Mouse (Mus musculus): ENCODE measurements around the gene St6galnac4. TPM values are rescaled to one million over a fixed set of nuclear protein-coding genes. Genes with fewer than 3 reads are reported as not detected.

The St6galnac4 gene
- polyA plus RNA-seq, 1 experiment from 2014 or later, result 38.7 TPM

GRCm38 (mm10) chr2:32549171-32549570 lies 37.7 kb upstream of the St6galnac4 start:
- peaks cover 4% of the 10 kb centered on the region; the same call in 1 of the 2 replicates for H3K36me3 ChIP-seq
- no peak overlapping the region for H3K9ac ChIP-seq
- no peak for ATAC-seq (ENCODE audit: extremely low read depth, insufficient number of reproducible peaks, low FRiP score, low TSS enrichment)
- H3K27me3 ChIP-seq (replicated peaks), result no peaks in the 10 kb centered on the region
- H3K4me1 ChIP-seq, result peaks cover 40% of the 10 kb centered on the region
- no peak overlapping the region for H3K4me2 ChIP-seq
- 79% methylated on average over 9 of the region's 9 CpGs for WGBS
- H3K27ac ChIP-seq (replicated peaks), result no peak overlapping the region
- H3K9me3 ChIP-seq, result no peaks in the 10 kb centered on the region
- H3K4me3 ChIP-seq, result no peak overlapping the region

GRCm38 (mm10) chr2:32549764-32550163 lies 37.1 kb upstream of the St6galnac4 start:
- no peak overlapping the region for H3K4me3 ChIP-seq
- no peak for ATAC-seq (ENCODE audit: extremely low read depth, insufficient number of reproducible peaks, low FRiP score, low TSS enrichment)
- H3K4me1 ChIP-seq, result peaks cover 40% of the 10 kb centered on the region
- peak overlapping the region; percentile 13; the same call in 1 of the 2 replicates for H3K27ac ChIP-seq (replicated peaks)
- H3K27me3 ChIP-seq (replicated peaks), result no peaks in the 10 kb centered on the region
- H3K9ac ChIP-seq, result no peak overlapping the region
- H3K4me2 ChIP-seq, result no peak overlapping the region
- no peaks in the 10 kb centered on the region for H3K9me3 ChIP-seq
- WGBS, result 59% methylated on average over 6 of the region's 6 CpGs
- H3K36me3 ChIP-seq, result 0 out of 2 replicates have a peak, but pooled peaks cover 3% of the 10 kb centered on the region

- Histone ChIP-seq H3K36me3 (0 out of 2 replicates have a peak, but pooled peaks cover 3% of the 10 kb centered on the region), H3K4me3 (no peak overlapping the region), H3K9ac (no peak overlapping the region), H3K9me3 (no peaks in the 10 kb centered on the region), H3K4me2 (no peak overlapping the region), H3K4me1 (peaks cover 53% of the 10 kb centered on the region), H3K27ac (replicated peaks) (no peak overlapping the region), H3K27me3 (replicated peaks) (no peaks in the 10 kb centered on the region)
- ATAC-seq (ENCODE audit: extremely low read depth, insufficient number of reproducible peaks, low FRiP score, low TSS enrichment), result no peak
- WGBS, result 83% methylated on average over 5 of the region's 5 CpGs
Observed at GRCm38 (mm10) chr2:32551236-32551635, 35.7 kb upstream of the St6galnac4 start.

- Histone ChIP-seq H3K9ac (0 out of 2 replicates have a peak overlapping the region, but pooled peaks have one; percentile 14), H3K27me3 (replicated peaks) (no peaks in the 10 kb centered on the region), H3K9me3 (no peaks in the 10 kb centered on the region), H3K4me2 (no peak overlapping the region), H3K4me3 (no peak overlapping the region), H3K4me1 (peaks cover 36% of the 10 kb centered on the region), H3K36me3 (peaks cover 7% of the 10 kb centered on the region; the same call in 1 of the 2 replicates), H3K27ac (replicated peaks) (no peak overlapping the region)
- ATAC-seq (ENCODE audit: extremely low read depth, insufficient number of reproducible peaks, low FRiP score, low TSS enrichment), result no peak
- WGBS, result 46% methylated on average over 7 of the region's 7 CpGs
Observed at GRCm38 (mm10) chr2:32553592-32554148, 33.2 kb upstream of the St6galnac4 start.

- peak; percentile 23; the same call in 1 of the 2 replicates for ATAC-seq (ENCODE audit: extremely low read depth, insufficient number of reproducible peaks, low FRiP score, low TSS enrichment)
- H3K27ac ChIP-seq (replicated peaks), result no peak overlapping the region
- no peaks in the 10 kb centered on the region for H3K9me3 ChIP-seq
- H3K9ac ChIP-seq, result peak overlapping the region; percentile 33; the same call in 1 of the 2 replicates
- H3K4me2 ChIP-seq, result no peak overlapping the region
- H3K4me1 ChIP-seq, result peaks cover 29% of the 10 kb centered on the region
- peaks cover 25% of the 10 kb centered on the region for H3K36me3 ChIP-seq
- no peaks in the 10 kb centered on the region for H3K27me3 ChIP-seq (replicated peaks)
- WGBS, result 29% methylated on average over 4 of the region's 4 CpGs
- H3K4me3 ChIP-seq, result no peak overlapping the region
Observed at GRCm38 (mm10) chr2:32555484-32555883, 31.4 kb upstream of the St6galnac4 start.

- H3K4me3 ChIP-seq, result no peak overlapping the region
- no peaks in the 10 kb centered on the region for H3K9me3 ChIP-seq
- WGBS, result 65% methylated on average over 7 of the region's 7 CpGs
- H3K4me1 ChIP-seq, result peaks cover 25% of the 10 kb centered on the region
- no peak for ATAC-seq (ENCODE audit: extremely low read depth, insufficient number of reproducible peaks, low FRiP score, low TSS enrichment)
- H3K36me3 ChIP-seq, result peaks cover 30% of the 10 kb centered on the region
- H3K27ac ChIP-seq (replicated peaks), result no peak overlapping the region
- 0 out of 2 replicates have a peak overlapping the region, but pooled peaks have one; percentile 25 for H3K9ac ChIP-seq
- H3K27me3 ChIP-seq (replicated peaks), result no peaks in the 10 kb centered on the region
- no peak overlapping the region for H3K4me2 ChIP-seq
Observed at GRCm38 (mm10) chr2:32556019-32556418, 30.9 kb upstream of the St6galnac4 start.

GRCm38 (mm10) chr2:32559570-32559969 lies 27.3 kb upstream of the St6galnac4 start:
- ATAC-seq (ENCODE audit: extremely low read depth, insufficient number of reproducible peaks, low FRiP score, low TSS enrichment), result no peak
- Histone ChIP-seq H3K9me3 (no peaks in the 10 kb centered on the region), H3K4me2 (no peak overlapping the region), H3K4me1 (peaks cover 25% of the 10 kb centered on the region), H3K9ac (peak overlapping the region; percentile 37), H3K36me3 (peaks cover 53% of the 10 kb centered on the region), H3K27me3 (replicated peaks) (no peaks in the 10 kb centered on the region), H3K27ac (replicated peaks) (no peak overlapping the region), H3K4me3 (no peak overlapping the region)
- WGBS, result 62% methylated on average over 5 of the region's 5 CpGs

- Histone ChIP-seq H3K4me3 (no peak overlapping the region), H3K9ac (no peak overlapping the region), H3K36me3 (peaks cover 60% of the 10 kb centered on the region), H3K4me1 (peaks cover 9% of the 10 kb centered on the region), H3K9me3 (no peaks in the 10 kb centered on the region), H3K4me2 (no peak overlapping the region), H3K27ac (replicated peaks) (0 out of 2 replicates have a peak overlapping the region, but pooled peaks have one; percentile 37), H3K27me3 (replicated peaks) (no peaks in the 10 kb centered on the region)
- ATAC-seq (ENCODE audit: extremely low read depth, insufficient number of reproducible peaks, low FRiP score, low TSS enrichment), result no peak
- 41% methylated on average over 4 of the region's 4 CpGs for WGBS
Observed at GRCm38 (mm10) chr2:32566536-32567063, 20.3 kb upstream of the St6galnac4 start.

- 58% methylated on average over 5 of the region's 5 CpGs for WGBS
- no peak for ATAC-seq (ENCODE audit: extremely low read depth, insufficient number of reproducible peaks, low FRiP score, low TSS enrichment)
- H3K9me3 ChIP-seq, result no peaks in the 10 kb centered on the region
- no peak overlapping the region for H3K27ac ChIP-seq (replicated peaks)
- no peaks in the 10 kb centered on the region for H3K27me3 ChIP-seq (replicated peaks)
- peaks cover 16% of the 10 kb centered on the region for H3K4me1 ChIP-seq
- peaks cover 62% of the 10 kb centered on the region for H3K36me3 ChIP-seq
- no peak overlapping the region for H3K4me3 ChIP-seq
- no peak overlapping the region for H3K9ac ChIP-seq
- no peak overlapping the region for H3K4me2 ChIP-seq
Observed at GRCm38 (mm10) chr2:32568149-32568548, 18.7 kb upstream of the St6galnac4 start.

- Histone ChIP-seq H3K36me3 (peaks cover 59% of the 10 kb centered on the region), H3K4me2 (no peak overlapping the region), H3K9ac (no peak overlapping the region), H3K9me3 (no peaks in the 10 kb centered on the region), H3K4me3 (no peak overlapping the region), H3K4me1 (peaks cover 16% of the 10 kb centered on the region), H3K27ac (replicated peaks) (no peak overlapping the region), H3K27me3 (replicated peaks) (no peaks in the 10 kb centered on the region)
- no peak for ATAC-seq (ENCODE audit: extremely low read depth, insufficient number of reproducible peaks, low FRiP score, low TSS enrichment)
- WGBS, result 71% methylated on average over 3 of the region's 3 CpGs
Observed at GRCm38 (mm10) chr2:32568941-32569340, 18.0 kb upstream of the St6galnac4 start.

- Histone ChIP-seq H3K9me3 (no peaks in the 10 kb centered on the region), H3K4me2 (peak within 1 kb of the TSS; percentile 93), H3K9ac (peak within 1 kb of the TSS; percentile 89), H3K4me3 (peak within 1 kb of the TSS; percentile 81), H3K27me3 (replicated peaks) (peaks cover 9% of the 10 kb centered on the region), H3K36me3 (peaks cover 40% of the 10 kb centered on the region), H3K4me1 (peaks cover 26% of the 10 kb centered on the region), H3K27ac (replicated peaks) (peak within 1 kb of the TSS; percentile 38)
- ATAC-seq (ENCODE audit: extremely low read depth, insufficient number of reproducible peaks, low FRiP score, low TSS enrichment), result peak; percentile 74; the same call in 1 of the 2 replicates
- 1% methylated on average over 36 of the region's 36 CpGs for WGBS
Observed at GRCm38 (mm10) chr2:32570698-32571494, 16.0 kb upstream of the St6galnac4 start, which contains the start of gene Dpm2. TSS of gene Dpm2 (plus strand) at chr2:32570858.

Measured in heart, embryonic 13.5 days (tissue).